Mouse (Mus musculus): Measurements from ENCODE around the gene Tmem231. TPM values are rescaled to one million over a fixed set of nuclear protein-coding genes. Genes with fewer than 3 reads are reported as not detected.

The Tmem231 gene
- polyA plus RNA-seq, 1 experiment from 2014 or later = 16.8 TPM

DNA sequence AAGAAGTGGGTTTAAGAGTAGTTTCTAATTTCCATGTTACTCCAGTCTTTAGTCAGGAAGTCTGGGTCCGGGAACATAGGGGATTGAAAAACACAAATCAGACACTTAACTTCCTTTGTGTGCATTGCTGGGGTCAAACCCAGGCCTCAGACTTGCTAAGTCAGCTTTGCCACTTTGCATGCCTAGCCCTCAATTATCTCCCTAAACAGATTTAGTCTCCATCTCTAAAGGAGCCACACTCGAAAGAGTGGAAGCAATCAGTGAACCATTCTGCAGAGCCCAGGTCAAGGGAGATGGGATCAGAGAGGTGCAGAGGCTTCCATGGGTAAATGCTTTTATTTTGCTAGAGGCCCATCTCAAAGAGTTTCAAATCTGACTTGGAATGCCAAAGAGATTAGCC is 65.0 kb downstream of the Tmem231 start:
- H3K4me1 ChIP-seq (replicated peaks) = no peaks in the 10 kb centered on the region
- no peak for ATAC-seq
- peaks cover 11% of the 10 kb centered on the region for H3K36me3 ChIP-seq
- H3K9me3 ChIP-seq = no peaks in the 10 kb centered on the region
- no peak overlapping the region for H3K4me2 ChIP-seq (replicated peaks)
- no peak overlapping the region for H3K4me3 ChIP-seq (replicated peaks)
- no peak overlapping the region for H3K9ac ChIP-seq (replicated peaks)
- WGBS = 46% methylated on average over 2 of the region's 2 CpGs
- no peaks in the 10 kb centered on the region for H3K27me3 ChIP-seq
- no peak overlapping the region for H3K27ac ChIP-seq

DNA sequence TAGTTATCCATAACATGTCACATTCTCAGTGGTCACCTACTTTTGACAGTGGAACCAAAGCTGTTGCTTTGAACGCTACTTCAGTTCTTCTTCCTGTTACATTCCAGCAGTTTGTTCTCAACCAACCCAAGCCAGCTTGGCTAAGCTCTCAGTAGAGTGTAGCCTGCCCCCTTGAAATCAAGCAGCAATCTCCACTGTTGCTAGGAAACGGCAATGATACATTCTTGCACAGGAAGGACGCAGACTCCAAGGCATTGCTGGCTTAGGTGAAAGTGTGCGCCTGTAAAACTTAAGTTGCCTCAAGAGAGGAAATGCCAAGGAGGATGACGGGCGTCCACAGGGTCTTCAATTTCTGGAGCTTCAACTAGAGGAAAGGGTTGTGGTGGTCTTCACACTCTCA is 67.8 kb downstream of the Tmem231 start:
- Histone ChIP-seq H3K27me3 (no peaks in the 10 kb centered on the region), H3K4me2 (replicated peaks) (no peak overlapping the region), H3K9ac (replicated peaks) (no peak overlapping the region), H3K36me3 (peaks cover 11% of the 10 kb centered on the region), H3K27ac (no peak overlapping the region), H3K4me3 (replicated peaks) (no peak overlapping the region), H3K9me3 (no peaks in the 10 kb centered on the region), H3K4me1 (replicated peaks) (no peaks in the 10 kb centered on the region)
- 91% methylated on average over 6 of the region's 6 CpGs for WGBS
- ATAC-seq = no peak

DNA sequence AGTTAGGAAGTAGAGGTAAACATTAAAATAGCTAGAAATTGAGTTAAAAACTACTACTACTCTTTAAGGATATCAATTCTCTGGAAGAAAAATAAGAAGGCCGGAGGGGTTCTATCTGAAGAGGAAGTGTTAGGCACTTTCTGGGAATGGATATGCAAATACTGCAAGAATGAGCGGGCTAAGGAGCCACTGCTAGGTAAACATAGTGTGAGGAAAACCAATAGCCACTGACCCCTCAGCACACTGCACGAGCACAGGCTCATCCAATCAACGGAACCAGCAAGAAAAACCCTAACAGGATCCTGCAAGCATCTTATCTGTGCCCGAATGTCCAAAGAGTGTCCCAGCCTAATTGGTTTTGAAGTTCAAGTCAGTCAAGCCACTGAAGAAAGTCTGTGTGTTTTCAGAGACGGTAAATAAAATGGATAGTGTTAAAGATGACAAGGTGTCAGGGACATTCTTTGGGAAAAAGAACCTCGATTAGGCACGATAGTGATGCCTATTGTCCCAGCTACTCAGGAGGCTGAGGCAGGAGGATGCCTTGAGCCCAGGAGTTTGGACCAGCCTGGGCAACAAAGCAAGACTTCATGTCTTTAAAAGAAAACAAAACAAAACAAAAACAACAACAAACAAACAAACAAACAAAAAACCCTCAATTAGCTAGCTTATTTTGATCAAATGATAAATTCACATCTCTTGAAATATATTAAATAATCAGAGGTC is 68.4 kb downstream of the Tmem231 start:
- 94% methylated on average over 8 of the region's 8 CpGs for WGBS
- peaks cover 11% of the 10 kb centered on the region for H3K36me3 ChIP-seq
- ATAC-seq = no peak
- no peaks in the 10 kb centered on the region for H3K4me1 ChIP-seq (replicated peaks)
- no peaks in the 10 kb centered on the region for H3K9me3 ChIP-seq
- H3K9ac ChIP-seq (replicated peaks) = no peak overlapping the region
- no peaks in the 10 kb centered on the region for H3K27me3 ChIP-seq
- H3K4me3 ChIP-seq (replicated peaks) = no peak overlapping the region
- no peak overlapping the region for H3K27ac ChIP-seq
- H3K4me2 ChIP-seq (replicated peaks) = no peak overlapping the region

DNA sequence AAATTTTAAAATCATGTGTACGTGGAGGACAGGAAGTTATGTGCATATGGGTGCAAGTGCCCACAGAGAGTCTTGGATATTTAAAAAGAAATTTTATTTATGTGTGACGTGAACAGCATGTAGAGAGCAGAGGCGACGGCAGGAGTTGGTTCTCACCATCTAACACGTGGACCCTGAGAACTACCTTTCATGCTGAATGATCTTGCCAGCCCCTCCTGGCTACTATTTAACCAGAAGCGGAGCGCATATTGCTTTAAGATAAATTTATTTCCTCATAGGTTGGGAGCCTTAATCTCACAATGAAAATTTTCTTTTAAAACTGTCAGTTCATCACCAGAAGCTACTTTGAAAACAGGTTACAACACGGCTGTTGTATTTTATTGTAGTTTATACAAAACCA is 69.0 kb downstream of the Tmem231 start:
- Histone ChIP-seq H3K27ac (no peak overlapping the region), H3K36me3 (peaks cover 11% of the 10 kb centered on the region), H3K4me1 (replicated peaks) (no peaks in the 10 kb centered on the region), H3K9ac (replicated peaks) (no peak overlapping the region), H3K9me3 (no peaks in the 10 kb centered on the region), H3K4me2 (replicated peaks) (no peak overlapping the region), H3K4me3 (replicated peaks) (no peak overlapping the region), H3K27me3 (no peaks in the 10 kb centered on the region)
- 93% methylated on average over 8 of the region's 8 CpGs for WGBS
- ATAC-seq = no peak

DNA sequence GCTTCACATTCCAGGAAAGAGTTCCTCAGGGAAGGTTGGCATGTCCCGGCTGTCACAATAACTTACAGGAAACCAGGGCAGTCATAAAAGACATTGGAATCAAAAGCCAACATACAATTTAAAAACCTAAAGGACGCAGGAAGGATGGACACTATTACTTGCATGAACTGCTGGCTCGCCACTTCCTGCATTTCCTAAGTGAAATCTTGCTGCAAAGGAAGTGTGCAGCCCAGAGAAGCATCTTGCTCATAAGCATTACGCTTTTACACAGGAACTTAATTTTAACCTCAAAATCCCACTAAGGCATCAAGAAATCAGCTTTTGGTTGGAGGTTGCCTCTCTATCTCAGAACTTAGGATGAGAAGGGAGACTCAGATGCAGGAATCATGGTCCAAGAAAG is 70.4 kb downstream of the Tmem231 start:
- Histone ChIP-seq H3K4me2 (replicated peaks) (no peak overlapping the region), H3K36me3 (peaks cover 11% of the 10 kb centered on the region), H3K9me3 (no peaks in the 10 kb centered on the region), H3K4me3 (replicated peaks) (no peak overlapping the region), H3K27me3 (no peaks in the 10 kb centered on the region), H3K9ac (replicated peaks) (no peak overlapping the region), H3K27ac (no peak overlapping the region), H3K4me1 (replicated peaks) (no peaks in the 10 kb centered on the region)
- 95% methylated on average over 4 of the region's 4 CpGs for WGBS
- no peak for ATAC-seq

Other genes with a start within 250 kb of the Tmem231 start
- 1.6 and 2.2 TPM in 2 replicates for gene Ctrb1, start 242.9 kb downstream of the Tmem231 start, polyA plus RNA-seq (2015; fragmentation: Nextera tagmentation; extraction: Ambion mirVana)
- gene Bcar1, start 190.1 kb downstream of the Tmem231 start, polyA plus RNA-seq (2015; fragmentation: Nextera tagmentation; extraction: Ambion mirVana) = 48.7 and 55.0 TPM in 2 replicates
- gene Cfdp1, start 79.6 kb downstream of the Tmem231 start, polyA plus RNA-seq (2015; fragmentation: Nextera tagmentation; extraction: Ambion mirVana) = 193 and 196 TPM in 2 replicates
- gene Tmem170, start 57.1 kb downstream of the Tmem231 start, polyA plus RNA-seq (2015; fragmentation: Nextera tagmentation; extraction: Ambion mirVana) = 5.3 and 5.4 TPM in 2 replicates
- gene Chst5, start 23.4 kb downstream of the Tmem231 start, polyA plus RNA-seq (2015; fragmentation: Nextera tagmentation; extraction: Ambion mirVana) = 3.1 and 4.2 TPM in 2 replicates
- 453 and 504 TPM in 2 replicates for gene Gabarapl2, start 6.8 kb upstream of the Tmem231 start, polyA plus RNA-seq (2015; fragmentation: Nextera tagmentation; extraction: Ambion mirVana)
- gene Adat1, start 58.4 kb upstream of the Tmem231 start, polyA plus RNA-seq (2015; fragmentation: Nextera tagmentation; extraction: Ambion mirVana) = 8.6 and 9.5 TPM in 2 replicates
- gene Kars, start 77.4 kb upstream of the Tmem231 start, polyA plus RNA-seq (2015; fragmentation: Nextera tagmentation; extraction: Ambion mirVana) = 169 and 171 TPM in 2 replicates
- 52.8 and 55.9 TPM in 2 replicates for gene Terf2ip, start 77.5 kb upstream of the Tmem231 start, polyA plus RNA-seq (2015; fragmentation: Nextera tagmentation; extraction: Ambion mirVana)
- gene Gm6793, start 81.2 kb upstream of the Tmem231 start, polyA plus RNA-seq (2015; fragmentation: Nextera tagmentation; extraction: Ambion mirVana) = 0.45 and 1.2 TPM in 2 replicates

Measured in midbrain, embryonic 13.5 days (tissue).